Mouse (Mus musculus) kidney, embryonic 15.5 days (tissue): ENCODE data around the gene Ugt3a2. TPM values are rescaled to one million over a fixed set of nuclear protein-coding genes. Genes with fewer than 3 reads are reported as not detected.

Experiments
- polyA plus RNA-seq: library from polyadenylated mRNA; unstranded; fragments of >200 nt; fragmentation: Nextera tagmentation; extraction: Ambion mirVana; gene quantifications from 2 replicates; pipeline ENCODE4 v1.2.1, GENCODE M21; 2015

Ugt3a2 gene
- polyA plus RNA-seq, 1 experiment from 2014 or later: 0.06 TPM

Other genes with a start within 250 kb of the Ugt3a2 start
- gene Lmbrd2, start 195.0 kb upstream of the Ugt3a2 start, polyA plus RNA-seq: 3.6 and 3.7 TPM in 2 replicates
- 81.1 and 81.9 TPM in 2 replicates for gene Skp2, start 180.1 kb upstream of the Ugt3a2 start, polyA plus RNA-seq
- 0.13 and 0.17 TPM in 2 replicates for gene Ugt3a1, start 58.7 kb upstream of the Ugt3a2 start, polyA plus RNA-seq
- 1.5 and 2.1 TPM in 2 replicates for gene Capsl, start 100.5 kb downstream of the Ugt3a2 start, polyA plus RNA-seq
- gene Il7r, start 194.6 kb downstream of the Ugt3a2 start, polyA plus RNA-seq: 0.04 and 0.25 TPM in 2 replicates